ENCODE assay signal across 19 mouse cellular contexts in the genomic region with DNA sequence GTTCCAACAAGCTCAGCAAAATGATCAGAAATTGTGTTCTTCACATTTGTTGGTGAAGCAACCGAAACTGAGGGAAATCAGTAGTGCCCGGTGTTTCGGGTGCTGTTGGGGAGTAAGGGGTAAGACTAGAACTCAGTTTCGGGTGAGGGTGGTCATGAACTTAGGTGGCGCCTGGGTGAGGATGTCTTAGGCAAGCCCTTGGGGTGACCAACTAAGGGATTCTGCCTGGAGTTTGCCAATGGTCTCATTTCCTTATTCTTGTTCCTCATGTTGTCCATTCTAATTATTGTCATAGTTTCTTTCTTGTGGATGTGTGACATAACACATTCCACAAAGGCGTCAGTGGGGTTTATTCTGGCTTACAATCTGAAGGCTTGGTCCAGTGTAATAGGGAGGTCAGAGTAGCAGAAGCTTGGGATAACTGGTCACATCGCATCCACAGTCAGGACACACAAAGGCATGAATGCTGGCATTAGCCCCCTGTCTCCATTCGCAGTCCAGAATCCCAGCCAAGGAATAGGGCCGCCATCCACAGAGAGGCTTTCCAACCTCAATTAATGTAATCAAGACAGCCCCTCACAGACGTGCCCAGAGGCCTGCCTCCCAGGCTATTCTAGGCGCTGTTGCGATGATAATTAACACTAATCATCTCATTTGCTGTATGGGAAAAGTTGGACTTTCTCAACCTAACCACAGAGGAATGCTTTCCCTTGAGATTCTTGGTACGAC.
DNase-seq lines count a peak whose midpoint lies in the region; ATAC-seq and TF ChIP-seq lines count a peak whose summit lies in the region.
"Had no signal": no experiment of that assay in that cellular context is flagged by ENCODE, and none has a peak within 500 bp of the region (broad histone marks: within the 10 kb centered on the region; RNA-seq: fewer than 3 reads in every experiment).

No protein-coding gene starts in this region.

- H3K27me3 ChIP-seq in kidney, embryonic 15.5 days = no peaks in the 10 kb centered on the region
- H3K27me3 ChIP-seq in forebrain, embryonic 14.5 days (replicated peaks; ENCODE audit: control insufficient read depth, insufficient read depth, low read length) = no peaks in the 10 kb centered on the region
- H3K27me3 ChIP-seq: hindbrain, embryonic 12.5 days; neural tube, embryonic 12.5 days had no signal

- no peaks in the 10 kb centered on the region for H3K9me3 ChIP-seq in kidney, embryonic 15.5 days (replicated peaks)
- no peaks in the 10 kb centered on the region for H3K9me3 ChIP-seq in forebrain, embryonic 14.5 days (replicated peaks; ENCODE audit: control insufficient read depth, low read length)
- H3K9me3 ChIP-seq: heart, embryonic 10.5 days; hindbrain, embryonic 12.5 days; midbrain, embryonic 10.5 days; neural tube, embryonic 12.5 days had no signal

- no peak for DNase-seq in kidney, adult 8-10 months
- peak; percentile 69 for DNase-seq in forebrain, embryonic 14.5 days (ENCODE audit: low spot score)
- peak; percentile 71 for DNase-seq in retina, embryonic 14.5 days (ENCODE audit: low spot score)
- no peak for DNase-seq in gastrocnemius, adult 2 months
- no peak for DNase-seq in frontal cortex, postnatal 36 days (ENCODE audit: low spot score in 2 of 2)
- DNase-seq in left cerebral cortex, postnatal 4 days = no peak
- DNase-seq: cerebellum, adult 8-10 months; gastrocnemius, postnatal 36 days; kidney, adult 2 months; layer of hippocampus, postnatal 36 days; thymus, adult 18-20 months; thymus, postnatal 4 days had no signal

- 0 out of 2 replicates have a peak, but pooled peaks cover 5% of the 10 kb centered on the region for H3K36me3 ChIP-seq in kidney, embryonic 15.5 days
- peaks cover 9% of the 10 kb centered on the region for H3K36me3 ChIP-seq in forebrain, embryonic 14.5 days (ENCODE audit: control insufficient read depth, insufficient read depth, low read length)

- H3K27ac ChIP-seq in kidney, embryonic 15.5 days = peak overlapping the region; percentile 1; the same call in 1 of the 2 replicates
- H3K27ac ChIP-seq in forebrain, embryonic 14.5 days (ENCODE audit: low read depth, low read length) = peak overlapping the region; percentile 11; the same call in 1 of the 2 replicates
- no peak overlapping the region for H3K27ac ChIP-seq in gastrocnemius, adult 2 months
- H3K27ac ChIP-seq: heart, embryonic 10.5 days; hindbrain, embryonic 12.5 days; midbrain, embryonic 10.5 days; neural tube, embryonic 12.5 days had no signal

- intact Hi-C loops in gastrocnemius, adult 2 months (cut with DNase I) = loop anchor here (10.0 kb wide), 2 partner anchors 47 to 127 kb away; no protein-coding TSS in a partner anchor
- intact Hi-C loops in left cerebral cortex, postnatal 4 days (cut with DNase I) = no loop called here

- TF ChIP-seq CTCF in gastrocnemius, adult 2 months (IDR thresholded peaks at IDR 0.05) = no peak

- WGBS in kidney, embryonic 15.5 days = 82% methylated on average over 13 of the region's 13 CpGs
- WGBS in forebrain, embryonic 14.5 days = 56% methylated on average over 13 of the region's 13 CpGs

- no peak overlapping the region for H3K4me3 ChIP-seq in kidney, embryonic 15.5 days (replicated peaks)
- no peak overlapping the region for H3K4me3 ChIP-seq in forebrain, embryonic 14.5 days (ENCODE audit: low read depth, low read length)
- no peak overlapping the region for H3K4me3 ChIP-seq in gastrocnemius, adult 2 months
- H3K4me3 ChIP-seq: heart, embryonic 10.5 days; hindbrain, embryonic 12.5 days; midbrain, embryonic 10.5 days; neural tube, embryonic 12.5 days had no signal

- H3K9ac ChIP-seq in kidney, embryonic 15.5 days = no peak overlapping the region
- H3K9ac ChIP-seq in forebrain, embryonic 14.5 days (ENCODE audit: low read length) = no peak overlapping the region
- H3K9ac ChIP-seq: hindbrain, embryonic 12.5 days; neural tube, embryonic 12.5 days had no signal

- H3K4me1 ChIP-seq in kidney, embryonic 15.5 days = peaks cover 55% of the 10 kb centered on the region
- peaks cover 20% of the 10 kb centered on the region for H3K4me1 ChIP-seq in forebrain, embryonic 14.5 days (ENCODE audit: control insufficient read depth, insufficient read depth, low read length)

- H3K4me2 ChIP-seq in kidney, embryonic 15.5 days = no peak overlapping the region
- no peak overlapping the region for H3K4me2 ChIP-seq in forebrain, embryonic 14.5 days (ENCODE audit: low read length)
- H3K4me2 ChIP-seq: hindbrain, embryonic 12.5 days; neural tube, embryonic 12.5 days had no signal

- ATAC-seq in kidney, embryonic 15.5 days (replicated peaks; ENCODE audit: low FRiP score) = no peak
- ATAC-seq in common myeloid progenitor, adult 5-6 weeks (replicated peaks; ENCODE audit: low read depth, poor library complexity, severe bottlenecking) = peak; percentile 54; the same call in 1 of the 2 replicates
- ATAC-seq in forebrain, embryonic 14.5 days = peak; percentile 45; the same call in 1 of the 2 replicates
- ATAC-seq: inflammation-experienced regulatory T-cells, adult 6 months had no signal

Comparison
In these comparisons a context has a peak if more than half of its experiments do, and no peak if none do; other contexts are left out.
1. DNase-seq: peak in forebrain, embryonic 14.5 days (single experiment) and retina, embryonic 14.5 days (single experiment); none in kidney, adult 8-10 months (0 of 2), gastrocnemius, adult 2 months (single experiment), frontal cortex, postnatal 36 days (0 of 2) and left cerebral cortex, postnatal 4 days (single experiment).